Mouse (Mus musculus): ENCODE measurements around the gene Gpx4. TPM values are rescaled to one million over a fixed set of nuclear protein-coding genes. Genes with fewer than 3 reads are reported as not detected.
A peak's percentile ranks its signal among the peaks of the same experiment; 100 is the strongest.
"Not testable (repeated sequence)": the region's sequence is repeated elsewhere in the genome, so short reads cannot be mapped to it uniquely, and the experiment has no call there.

Gene Gpx4
- polyA plus RNA-seq, 1 experiment from 2014 or later: 747 TPM

DNA sequence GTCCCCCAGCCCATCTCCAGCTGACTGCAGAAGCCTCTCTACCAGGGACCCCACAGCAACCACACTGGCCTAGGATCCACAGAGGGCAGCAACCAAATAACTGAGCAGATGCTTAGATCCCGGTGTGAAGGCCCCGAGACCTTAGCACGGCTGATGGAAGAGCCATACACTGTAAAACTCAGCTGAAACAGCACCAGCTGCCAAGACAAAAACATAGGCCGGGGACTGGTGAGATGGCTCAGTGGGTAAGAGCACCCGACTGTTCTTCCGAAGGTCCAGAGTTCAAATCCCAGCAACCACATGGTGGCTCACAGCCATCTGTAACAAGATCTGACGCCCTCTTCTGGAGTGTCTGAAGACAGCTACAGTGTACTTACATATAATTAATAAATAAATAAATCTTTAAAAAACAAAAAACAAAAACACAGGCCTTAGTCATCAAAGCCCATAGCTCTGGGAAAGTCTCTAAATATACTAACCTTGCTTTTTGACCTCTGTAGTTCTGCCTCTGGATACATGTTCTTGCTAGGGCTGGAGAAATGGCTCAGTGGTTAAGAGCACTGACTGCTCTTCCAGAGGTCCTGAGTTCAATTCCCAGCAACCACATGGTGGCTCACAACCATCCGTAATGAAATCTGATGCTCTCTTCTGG, 5.4 kb upstream of the Gpx4 start:
- H3K27me3 ChIP-seq (ENCODE audit: low read depth, poor library complexity, severe bottlenecking); DNase-seq (ENCODE audit: low spot score); H3K4me3 ChIP-seq; H3K27ac ChIP-seq (replicated peaks); H3K9me3 ChIP-seq (replicated peaks): not testable (repeated sequence)
- peaks cover 20% of the 10 kb centered on the region for H3K36me3 ChIP-seq
- H3K4me1 ChIP-seq: peaks cover 27% of the 10 kb centered on the region
- 86% methylated on average over 8 of the region's 8 CpGs for WGBS

DNA sequence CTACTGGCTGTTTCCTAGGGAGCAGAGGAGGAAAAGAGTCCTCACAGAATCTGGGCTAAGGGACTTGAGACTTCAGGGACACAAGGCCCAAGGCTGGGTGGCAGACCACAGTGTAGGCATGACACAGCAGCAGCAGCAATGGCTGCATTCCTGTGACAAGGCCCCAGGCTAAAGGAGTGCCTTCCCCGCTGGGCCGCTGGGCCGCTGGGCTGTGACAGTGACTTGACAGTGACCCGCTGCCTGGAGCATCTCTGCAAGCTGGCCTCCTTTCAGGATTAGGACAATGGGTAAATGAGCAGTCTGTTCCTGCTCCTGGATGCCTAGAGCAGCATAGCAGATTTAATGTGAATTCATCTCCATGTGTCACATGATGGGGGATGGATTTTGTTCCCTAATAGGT, 2.9 kb upstream of the Gpx4 start:
- whole genome bisulfite sequencing: 32% methylated on average over 4 of the region's 4 CpGs
- peak overlapping the region; percentile 81 for H3K27ac ChIP-seq (replicated peaks)
- DNase-seq (ENCODE audit: low spot score): peak; percentile 42
- H3K4me3 ChIP-seq: no peak overlapping the region
- no peaks in the 10 kb centered on the region for H3K36me3 ChIP-seq
- no peaks in the 10 kb centered on the region for H3K27me3 ChIP-seq (ENCODE audit: low read depth, poor library complexity, severe bottlenecking)
- peaks cover 38% of the 10 kb centered on the region for H3K4me1 ChIP-seq
- H3K9me3 ChIP-seq (replicated peaks): no peaks in the 10 kb centered on the region

DNA sequence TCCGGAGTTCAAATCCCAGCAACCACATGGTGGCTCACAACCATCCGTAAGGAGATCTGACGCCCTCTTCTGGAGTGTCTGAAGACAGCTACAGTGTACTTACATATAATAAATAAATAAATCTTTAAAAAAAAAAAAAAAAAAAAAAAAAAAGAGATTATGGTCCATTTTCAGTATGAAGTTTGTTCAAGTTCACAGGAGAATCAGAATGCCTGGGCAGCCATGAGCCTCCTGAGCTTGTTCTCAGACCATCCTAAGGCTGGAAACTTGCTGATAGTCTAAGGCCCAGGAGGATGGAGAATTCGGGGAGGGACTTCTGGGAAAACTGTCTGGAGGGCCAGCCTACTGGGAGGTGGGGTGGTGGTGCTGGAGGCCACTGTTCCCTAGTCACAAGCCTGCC, 1.6 kb upstream of the Gpx4 start:
- not testable (repeated sequence) for H3K9me3 ChIP-seq (replicated peaks); H3K27ac ChIP-seq (replicated peaks); H3K27me3 ChIP-seq (ENCODE audit: low read depth, poor library complexity, severe bottlenecking); DNase-seq (ENCODE audit: low spot score); H3K4me3 ChIP-seq; H3K36me3 ChIP-seq
- WGBS: 84% methylated on average over 3 of the region's 4 CpGs
- peaks cover 44% of the 10 kb centered on the region for H3K4me1 ChIP-seq

DNA sequence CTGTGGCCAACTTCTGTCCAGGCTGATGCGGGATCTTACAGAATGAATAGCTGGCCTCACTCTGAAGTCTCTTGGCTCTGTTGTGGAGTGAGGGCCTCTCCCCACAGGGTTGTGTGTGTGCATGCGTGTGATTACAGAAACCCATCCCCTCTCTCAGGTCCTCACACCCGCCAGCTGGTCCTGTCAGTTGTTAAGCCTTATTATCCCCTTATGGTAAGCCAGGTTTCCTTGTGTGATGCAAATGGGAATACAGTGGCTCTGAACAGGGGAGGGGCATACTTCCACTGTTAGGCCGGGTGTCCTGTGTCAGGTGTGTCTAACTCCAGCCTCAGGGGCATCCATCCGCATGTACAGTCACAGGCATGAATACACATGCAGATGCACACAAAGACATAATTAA, 1.2 kb upstream of the Gpx4 start:
- H3K4me3 ChIP-seq: no peak overlapping the region
- 87% methylated on average over 5 of the region's 5 CpGs for WGBS
- no peak overlapping the region; the same call in 1 of the 2 replicates for H3K27ac ChIP-seq (replicated peaks)
- H3K27me3 ChIP-seq (ENCODE audit: low read depth, poor library complexity, severe bottlenecking): no peaks in the 10 kb centered on the region
- H3K4me1 ChIP-seq: peaks cover 48% of the 10 kb centered on the region
- no peak for DNase-seq (ENCODE audit: low spot score)
- no peaks in the 10 kb centered on the region for H3K9me3 ChIP-seq (replicated peaks)
- H3K36me3 ChIP-seq: no peaks in the 10 kb centered on the region

DNA sequence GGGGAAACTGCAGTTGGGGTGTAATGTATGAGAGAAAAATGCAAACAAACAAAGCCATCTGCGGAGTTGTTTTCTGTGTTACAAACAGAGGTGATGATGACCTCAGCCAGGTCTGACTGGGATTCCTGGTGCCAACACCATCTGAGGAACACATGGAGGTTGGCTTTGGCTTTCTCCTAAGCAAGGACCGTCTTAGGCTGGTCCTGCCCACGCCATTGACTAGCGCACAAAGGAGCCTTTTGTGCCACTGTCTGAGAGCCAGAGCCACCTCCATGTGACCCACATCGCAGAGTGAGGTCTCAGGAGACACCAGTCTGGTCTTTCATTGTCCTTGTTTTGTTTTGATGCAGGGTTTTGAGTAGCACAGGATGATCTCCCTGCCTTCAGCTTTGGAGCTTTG, 1.4 kb downstream of the Gpx4 start:
- WGBS: 14% methylated on average over 5 of the region's 5 CpGs
- Histone ChIP-seq H3K36me3 (no peaks in the 10 kb centered on the region), H3K4me3 (no peak overlapping the region), H3K27me3 (ENCODE audit: low read depth, poor library complexity, severe bottlenecking) (no peaks in the 10 kb centered on the region), H3K4me1 (peaks cover 75% of the 10 kb centered on the region), H3K27ac (replicated peaks) (peak overlapping the region; percentile 98), H3K9me3 (replicated peaks) (no peaks in the 10 kb centered on the region)
- peak; percentile 48 for DNase-seq (ENCODE audit: low spot score)

DNA sequence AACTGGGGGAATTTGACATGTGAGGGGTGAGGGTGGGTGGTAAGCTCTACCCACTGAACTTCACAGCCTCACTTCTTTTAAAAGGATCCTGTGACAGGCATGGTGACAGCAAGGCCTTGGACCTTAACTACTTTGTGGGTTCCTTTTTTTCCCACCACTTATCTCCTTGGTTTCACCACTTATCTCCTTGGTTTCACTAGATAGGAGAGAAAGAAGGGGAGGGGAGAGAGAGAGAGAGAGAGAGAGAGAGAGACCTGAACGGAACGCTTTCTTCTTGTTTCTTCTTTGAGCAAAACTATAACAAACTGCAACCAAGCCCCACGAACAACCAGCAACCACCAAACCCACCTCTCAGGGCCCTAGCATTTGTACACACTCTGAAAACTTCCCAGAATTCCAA, 1.9 kb downstream of the Gpx4 start:
- WGBS: 62% methylated on average over 3 of the region's 3 CpGs
- peak overlapping the region; percentile 98 for H3K27ac ChIP-seq (replicated peaks)
- DNase-seq (ENCODE audit: low spot score): no peak
- no peaks in the 10 kb centered on the region for H3K36me3 ChIP-seq
- H3K4me3 ChIP-seq: no peak overlapping the region
- H3K27me3 ChIP-seq (ENCODE audit: low read depth, poor library complexity, severe bottlenecking): no peaks in the 10 kb centered on the region
- H3K9me3 ChIP-seq (replicated peaks): no peaks in the 10 kb centered on the region
- peaks cover 78% of the 10 kb centered on the region for H3K4me1 ChIP-seq

DNA sequence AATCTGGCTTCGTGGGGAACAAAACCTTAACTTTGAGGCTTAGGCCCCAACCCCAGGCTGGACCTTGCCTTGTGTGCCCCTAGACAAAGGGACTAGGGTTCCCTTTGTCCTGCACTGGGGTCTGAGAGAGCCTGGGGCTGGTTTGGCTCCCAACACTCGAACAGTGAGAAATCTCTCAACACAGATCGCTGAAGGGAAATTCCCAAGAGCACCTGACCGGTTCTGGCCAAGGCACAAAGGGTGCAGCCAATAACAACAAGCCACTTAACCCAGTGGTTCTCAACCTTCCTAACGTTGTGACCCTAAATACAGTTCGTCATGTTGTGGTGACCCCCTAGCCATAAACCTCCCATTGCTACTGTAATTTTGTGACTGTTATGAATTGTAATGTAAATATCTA, 3.3 kb downstream of the Gpx4 start:
- H3K9me3 ChIP-seq (replicated peaks): no peaks in the 10 kb centered on the region
- H3K36me3 ChIP-seq: peaks cover under 1% of the 10 kb centered on the region; the same call in 1 of the 2 replicates
- no peaks in the 10 kb centered on the region for H3K27me3 ChIP-seq (ENCODE audit: low read depth, poor library complexity, severe bottlenecking)
- peak overlapping the region; percentile 98 for H3K27ac ChIP-seq (replicated peaks)
- peak; percentile 31 for DNase-seq (ENCODE audit: low spot score)
- peak overlapping the region; percentile 17 for H3K4me3 ChIP-seq
- 15% methylated on average over 6 of the region's 6 CpGs for WGBS
- peaks cover 86% of the 10 kb centered on the region for H3K4me1 ChIP-seq

DNA sequence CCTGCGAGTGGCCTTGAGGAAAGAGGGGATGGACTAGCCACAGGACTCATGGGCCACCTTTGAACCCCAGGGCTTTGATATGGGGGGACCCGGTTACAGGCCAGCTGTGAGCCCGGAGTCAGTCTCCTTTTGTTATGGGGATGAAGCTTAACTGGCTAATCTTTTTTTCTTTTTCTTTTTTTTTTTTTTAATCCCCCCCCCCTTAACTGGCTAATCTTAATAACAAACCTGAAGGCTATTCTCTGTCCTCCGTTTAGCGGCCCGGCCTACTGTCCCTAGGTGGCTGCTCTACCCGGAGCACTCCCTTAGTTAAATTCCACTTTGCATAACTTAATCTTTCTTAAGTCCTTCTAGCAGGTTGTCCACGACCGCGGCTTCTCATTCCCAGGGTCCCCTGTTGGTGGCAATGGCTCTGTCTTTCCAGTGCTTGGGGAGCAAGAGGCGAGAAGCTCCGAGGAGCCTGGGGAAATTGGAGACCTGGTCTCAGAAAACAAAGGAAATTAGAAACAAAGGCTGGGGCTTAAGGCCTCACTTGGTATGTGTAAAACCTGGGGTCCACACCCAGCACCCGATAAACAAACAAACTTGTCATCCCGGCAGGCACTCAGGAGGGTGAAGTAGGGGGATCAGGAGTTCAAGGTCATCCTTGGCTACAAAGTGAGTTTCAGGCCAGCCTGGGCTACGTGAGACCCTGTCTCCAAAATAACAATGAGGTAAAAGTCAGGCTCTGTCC, 4.1 kb downstream of the Gpx4 start:
- Histone ChIP-seq H3K36me3 (peaks cover 9% of the 10 kb centered on the region), H3K27me3 (ENCODE audit: low read depth, poor library complexity, severe bottlenecking) (no peaks in the 10 kb centered on the region), H3K9me3 (replicated peaks) (no peaks in the 10 kb centered on the region), H3K4me1 (peaks cover 94% of the 10 kb centered on the region), H3K27ac (replicated peaks) (peak overlapping the region; percentile 98), H3K4me3 (peak overlapping the region; percentile 17)
- DNase-seq (ENCODE audit: low spot score): peak; percentile 52
- WGBS: 6% methylated on average over 15 of the region's 15 CpGs

DNA sequence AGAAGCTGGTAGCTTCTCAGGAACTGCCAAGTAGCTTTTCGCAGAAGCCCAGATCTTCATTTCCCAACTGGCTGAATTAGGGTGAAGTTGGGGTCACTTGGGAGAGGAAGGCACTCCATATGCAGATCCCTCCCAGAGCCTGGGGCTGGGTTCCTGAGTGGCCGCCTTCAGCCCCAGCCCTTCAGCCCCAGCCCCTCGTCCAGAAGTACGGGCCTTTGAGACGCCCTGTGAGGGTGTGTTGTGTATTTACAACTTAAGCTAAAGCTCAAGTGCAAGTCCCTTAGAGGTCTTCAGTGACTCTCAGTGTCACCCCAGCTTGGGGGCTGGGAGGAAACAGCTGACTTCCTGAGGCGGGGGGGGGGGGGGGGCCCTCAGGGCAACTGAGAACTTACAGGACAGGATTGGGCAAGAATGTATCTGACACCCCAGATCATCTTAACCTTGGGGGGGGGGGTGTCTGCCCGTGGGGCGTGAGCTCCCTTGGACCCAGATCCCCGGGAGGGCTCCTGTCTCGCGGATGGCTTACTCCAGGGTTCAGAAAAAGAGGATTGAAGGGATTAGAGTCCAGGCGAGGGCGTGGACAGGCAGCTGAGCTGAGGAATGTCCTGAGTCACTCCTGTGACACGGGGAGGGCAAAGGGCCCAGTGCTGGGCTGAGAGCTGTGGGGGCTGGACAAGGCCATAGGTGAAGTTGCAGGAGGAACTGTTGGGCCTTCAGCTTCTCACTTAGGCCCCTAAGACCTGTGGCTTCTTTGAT, 4.8 kb downstream of the Gpx4 start:
- Histone ChIP-seq H3K27ac (replicated peaks) (peak overlapping the region; percentile 98), H3K9me3 (replicated peaks) (no peaks in the 10 kb centered on the region), H3K4me1 (peaks cover 92% of the 10 kb centered on the region), H3K4me3 (peak overlapping the region; percentile 95), H3K36me3 (peaks cover 15% of the 10 kb centered on the region), H3K27me3 (ENCODE audit: low read depth, poor library complexity, severe bottlenecking) (no peaks in the 10 kb centered on the region)
- peak; percentile 52 for DNase-seq (ENCODE audit: low spot score)
- 11% methylated on average over 14 of the region's 14 CpGs for WGBS

DNA sequence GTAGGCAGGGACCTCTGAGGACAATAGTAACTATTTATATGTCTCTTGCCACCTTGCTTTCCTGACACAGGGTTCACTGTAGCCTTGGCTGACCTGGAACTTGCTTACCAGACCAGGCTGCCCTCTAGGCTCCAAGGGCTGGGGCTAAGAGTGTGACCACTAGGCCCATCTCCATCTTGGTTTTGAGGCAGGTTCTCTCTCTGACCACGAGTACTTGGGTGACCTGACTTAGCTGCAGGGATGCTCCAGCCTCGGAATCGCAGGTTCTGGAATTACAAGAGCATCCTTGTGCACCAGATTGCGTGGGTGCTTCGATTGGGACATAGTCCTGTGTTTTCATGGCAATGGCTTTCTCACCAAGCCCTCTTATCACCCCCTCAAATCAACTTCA, 5.4 kb downstream of the Gpx4 start:
- 83% methylated on average over 5 of the region's 5 CpGs for WGBS
- H3K36me3 ChIP-seq: peaks cover 21% of the 10 kb centered on the region
- peak overlapping the region; percentile 95; the same call in 1 of the 2 replicates for H3K4me3 ChIP-seq
- no peak for DNase-seq (ENCODE audit: low spot score)
- no peaks in the 10 kb centered on the region for H3K27me3 ChIP-seq (ENCODE audit: low read depth, poor library complexity, severe bottlenecking)
- H3K27ac ChIP-seq (replicated peaks): peak overlapping the region; percentile 98
- H3K4me1 ChIP-seq: peaks cover 86% of the 10 kb centered on the region
- no peaks in the 10 kb centered on the region for H3K9me3 ChIP-seq (replicated peaks)

DNA sequence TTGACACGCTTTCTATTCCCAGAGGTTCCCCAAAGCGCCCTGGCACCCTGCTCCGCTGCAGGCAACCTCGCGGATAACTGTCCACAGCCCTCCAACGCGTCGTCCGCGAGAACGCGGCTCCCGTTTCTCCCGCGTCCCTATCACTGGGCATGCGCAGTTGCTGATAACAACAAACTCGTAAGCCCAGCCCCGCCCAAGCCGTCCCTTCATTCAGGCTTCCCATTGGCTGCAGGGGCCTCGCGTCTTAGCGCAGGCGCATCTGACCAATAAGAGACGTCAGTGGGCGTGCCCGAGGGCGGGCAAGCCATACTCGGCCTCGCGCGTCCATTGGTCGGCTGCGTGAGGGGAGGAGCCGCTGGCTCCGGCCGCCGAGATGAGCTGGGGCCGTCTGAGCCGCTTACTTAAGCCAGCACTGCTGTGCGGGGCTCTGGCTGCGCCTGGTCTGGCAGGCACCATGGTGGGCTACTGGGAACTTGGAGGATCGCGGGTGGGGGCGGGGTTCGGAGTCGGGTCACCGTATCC, 6.4 kb downstream of the Gpx4 start:
- under 1% methylated on average over 47 of the region's 47 CpGs for WGBS
- peak overlapping the region; percentile 98 for H3K27ac ChIP-seq (replicated peaks)
- no peaks in the 10 kb centered on the region for H3K9me3 ChIP-seq (replicated peaks)
- peak; percentile 100 for DNase-seq (ENCODE audit: low spot score)
- H3K4me1 ChIP-seq: peaks cover 76% of the 10 kb centered on the region
- peak overlapping the region; percentile 95 for H3K4me3 ChIP-seq
- H3K27me3 ChIP-seq (ENCODE audit: low read depth, poor library complexity, severe bottlenecking): no peaks in the 10 kb centered on the region
- H3K36me3 ChIP-seq: peaks cover 31% of the 10 kb centered on the region

DNA sequence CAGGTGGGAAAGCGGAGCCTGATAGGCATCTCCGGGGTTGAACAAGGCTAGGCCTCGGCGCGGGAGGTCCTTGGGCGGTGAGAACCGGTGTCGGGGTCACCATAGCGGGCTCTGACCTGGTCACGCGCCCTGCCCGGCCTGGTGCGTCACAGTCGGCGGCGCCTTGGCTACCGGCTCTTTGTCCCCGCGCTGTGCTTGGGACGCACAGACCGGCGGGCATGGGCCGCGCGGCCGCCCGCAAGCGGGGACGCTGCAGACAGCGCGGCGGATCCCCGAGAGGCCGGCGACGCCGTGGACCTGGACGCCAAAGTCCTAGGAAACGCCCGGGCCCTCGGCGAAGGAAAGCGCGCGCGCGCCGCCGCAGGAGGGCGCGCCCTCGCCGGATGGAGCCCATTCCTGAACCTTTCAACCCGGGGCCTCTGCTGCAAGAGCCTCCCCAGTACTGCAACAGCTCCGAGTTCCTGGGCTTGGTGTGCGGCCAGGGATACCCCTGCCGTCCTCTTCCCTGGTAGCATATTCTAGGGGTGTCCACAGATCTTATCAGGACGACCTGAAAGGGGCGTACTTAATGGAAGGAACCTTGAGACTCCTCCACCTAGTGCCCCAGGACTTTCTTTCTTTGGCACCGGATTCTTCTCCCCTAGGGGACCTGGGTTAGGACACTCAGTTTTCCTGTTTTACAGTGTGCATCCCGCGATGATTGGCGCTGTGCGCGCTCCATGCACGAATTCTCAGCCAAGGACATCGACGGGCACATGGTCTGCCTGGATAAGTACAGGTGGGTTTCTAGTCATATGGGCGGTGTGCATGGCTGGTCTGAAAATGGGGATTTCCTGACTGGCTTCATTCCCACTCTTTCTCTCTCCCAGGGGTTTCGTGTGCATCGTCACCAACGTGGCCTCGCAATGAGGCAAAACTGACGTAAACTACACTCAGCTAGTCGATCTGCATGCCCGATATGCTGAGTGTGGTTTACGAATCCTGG, 7.2 kb downstream of the Gpx4 start:
- no peak for DNase-seq (ENCODE audit: low spot score)

More for the DNA sequence above, 7.2 kb downstream of the Gpx4 start:
- H3K9me3 ChIP-seq (replicated peaks): no peaks in the 10 kb centered on the region
- no peaks in the 10 kb centered on the region for H3K27me3 ChIP-seq (ENCODE audit: low read depth, poor library complexity, severe bottlenecking)
- H3K27ac ChIP-seq (replicated peaks): peak overlapping the region; percentile 98
- WGBS: 4% methylated on average over 77 of the region's 77 CpGs
- peak overlapping the region; percentile 95 for H3K4me3 ChIP-seq
- H3K36me3 ChIP-seq: peaks cover 38% of the 10 kb centered on the region
- H3K4me1 ChIP-seq: peaks cover 68% of the 10 kb centered on the region

Data from midbrain, embryonic 10.5 days (tissue).